Mouse (Mus musculus): Measurements from ENCODE around the gene 2210011C24Rik. TPM values are rescaled to one million over a fixed set of nuclear protein-coding genes. Genes with fewer than 3 reads are reported as not detected.

2210011C24Rik gene
- polyA plus RNA-seq, 1 experiment from 2014 or later: 1.9 TPM

- peaks cover 7% of the 10 kb centered on the region; the same call in 1 of the 2 replicates for H3K4me1 ChIP-seq (ENCODE audit: control insufficient read depth, insufficient read depth, low read length)
- no peak overlapping the region for H3K4me3 ChIP-seq (ENCODE audit: low read depth, low read length)
- H3K27ac ChIP-seq (ENCODE audit: low read depth, low read length): no peak overlapping the region
- no peaks in the 10 kb centered on the region for H3K9me3 ChIP-seq (ENCODE audit: control insufficient read depth, low read length)
- no peak overlapping the region for H3K4me2 ChIP-seq (ENCODE audit: low read depth, low read length)
- no peak for ATAC-seq (ENCODE audit: low read depth)
- H3K9ac ChIP-seq (replicated peaks; ENCODE audit: low read depth, low read length): no peak overlapping the region
- H3K27me3 ChIP-seq (ENCODE audit: control insufficient read depth, insufficient read depth, low read length): peaks cover 3% of the 10 kb centered on the region; the same call in 1 of the 2 replicates
- WGBS: 12% methylated on average over 10 of the region's 10 CpGs
- no peaks in the 10 kb centered on the region for H3K36me3 ChIP-seq (ENCODE audit: control insufficient read depth, insufficient read depth, low read length)
Measured at GRCm38 (mm10) chr8:84024171-84024570, 12.2 kb upstream of the 2210011C24Rik start.

GRCm38 (mm10) chr8:84023631-84024030, 11.7 kb upstream of the 2210011C24Rik start:
- 73% methylated on average over 1 of the region's 1 CpGs for WGBS

GRCm38 (mm10) chr8:84023085-84023484, 11.1 kb upstream of the 2210011C24Rik start:
- no peak for ATAC-seq (ENCODE audit: low read depth)
- 37% methylated on average over 5 of the region's 5 CpGs for WGBS
- no peak overlapping the region for H3K4me2 ChIP-seq (ENCODE audit: low read depth, low read length)

More at GRCm38 (mm10) chr8:84023631-84024030, 11.7 kb upstream of the 2210011C24Rik start:
- Histone ChIP-seq H3K4me3 (ENCODE audit: low read depth, low read length) (no peak overlapping the region), H3K27ac (ENCODE audit: low read depth, low read length) (no peak overlapping the region), H3K4me2 (ENCODE audit: low read depth, low read length) (no peak overlapping the region), H3K4me1 (ENCODE audit: control insufficient read depth, insufficient read depth, low read length) (peaks cover 7% of the 10 kb centered on the region; the same call in 1 of the 2 replicates), H3K9ac (replicated peaks; ENCODE audit: low read depth, low read length) (no peak overlapping the region), H3K27me3 (ENCODE audit: control insufficient read depth, insufficient read depth, low read length) (peaks cover 3% of the 10 kb centered on the region; the same call in 1 of the 2 replicates), H3K36me3 (ENCODE audit: control insufficient read depth, insufficient read depth, low read length) (no peaks in the 10 kb centered on the region), H3K9me3 (ENCODE audit: control insufficient read depth, low read length) (no peaks in the 10 kb centered on the region)
- ATAC-seq (ENCODE audit: low read depth): no peak

DNA sequence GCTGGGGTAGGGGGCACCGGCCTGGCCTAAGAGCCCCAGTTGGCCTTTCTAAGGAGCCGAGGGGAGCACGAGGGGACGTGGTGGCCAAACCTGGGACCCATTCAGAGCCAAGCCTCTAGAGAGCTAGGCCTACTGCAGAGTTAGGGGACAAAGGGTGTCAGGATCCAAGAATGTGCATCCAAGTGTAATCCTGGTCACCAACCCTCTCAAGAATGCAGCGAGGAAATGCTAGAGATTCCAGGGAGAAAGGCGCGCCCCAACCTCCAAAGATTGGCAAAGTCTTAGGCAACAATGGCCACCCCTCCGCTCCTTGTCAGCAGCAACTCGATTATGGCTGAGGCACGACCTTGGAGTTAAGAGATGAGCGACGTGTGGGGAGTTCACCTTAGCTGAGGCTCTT, 9.6 kb upstream of the 2210011C24Rik start:
- H3K4me3 ChIP-seq (ENCODE audit: low read depth, low read length): no peak overlapping the region
- ATAC-seq (ENCODE audit: low read depth): no peak
- H3K27ac ChIP-seq (ENCODE audit: low read depth, low read length): no peak overlapping the region
- no peak overlapping the region for H3K4me2 ChIP-seq (ENCODE audit: low read depth, low read length)
- no peak overlapping the region for H3K9ac ChIP-seq (replicated peaks; ENCODE audit: low read depth, low read length)
- peaks cover 3% of the 10 kb centered on the region; the same call in 1 of the 2 replicates for H3K27me3 ChIP-seq (ENCODE audit: control insufficient read depth, insufficient read depth, low read length)
- peaks cover 7% of the 10 kb centered on the region; the same call in 1 of the 2 replicates for H3K4me1 ChIP-seq (ENCODE audit: control insufficient read depth, insufficient read depth, low read length)
- no peaks in the 10 kb centered on the region for H3K9me3 ChIP-seq (ENCODE audit: control insufficient read depth, low read length)
- H3K36me3 ChIP-seq (ENCODE audit: control insufficient read depth, insufficient read depth, low read length): no peaks in the 10 kb centered on the region
- WGBS: 55% methylated on average over 12 of the region's 12 CpGs

More at GRCm38 (mm10) chr8:84023085-84023484, 11.1 kb upstream of the 2210011C24Rik start:
- H3K9ac ChIP-seq (replicated peaks; ENCODE audit: low read depth, low read length): no peak overlapping the region
- peaks cover 3% of the 10 kb centered on the region; the same call in 1 of the 2 replicates for H3K27me3 ChIP-seq (ENCODE audit: control insufficient read depth, insufficient read depth, low read length)
- H3K4me1 ChIP-seq (ENCODE audit: control insufficient read depth, insufficient read depth, low read length): peaks cover 7% of the 10 kb centered on the region; the same call in 1 of the 2 replicates
- no peak overlapping the region for H3K4me3 ChIP-seq (ENCODE audit: low read depth, low read length)
- H3K36me3 ChIP-seq (ENCODE audit: control insufficient read depth, insufficient read depth, low read length): no peaks in the 10 kb centered on the region
- no peak overlapping the region for H3K27ac ChIP-seq (ENCODE audit: low read depth, low read length)
- H3K9me3 ChIP-seq (ENCODE audit: control insufficient read depth, low read length): no peaks in the 10 kb centered on the region

GRCm38 (mm10) chr8:84021096-84021495, 9.1 kb upstream of the 2210011C24Rik start, which contains the start of gene Palm3:
TSS of gene Palm3 (plus strand) at chr8:84021471.
- no peak within 1 kb of the TSS for H3K4me2 ChIP-seq (ENCODE audit: low read depth, low read length)
- 6% methylated on average over 18 of the region's 18 CpGs for WGBS

GRCm38 (mm10) chr8:84019738-84020137, 7.8 kb upstream of the 2210011C24Rik start:
- no peaks in the 10 kb centered on the region for H3K36me3 ChIP-seq (ENCODE audit: control insufficient read depth, insufficient read depth, low read length)
- H3K4me3 ChIP-seq (ENCODE audit: low read depth, low read length): no peak overlapping the region
- H3K27ac ChIP-seq (ENCODE audit: low read depth, low read length): no peak overlapping the region
- ATAC-seq (ENCODE audit: low read depth): no peak
- no peaks in the 10 kb centered on the region for H3K27me3 ChIP-seq (ENCODE audit: control insufficient read depth, insufficient read depth, low read length)
- H3K4me1 ChIP-seq (ENCODE audit: control insufficient read depth, insufficient read depth, low read length): no peaks in the 10 kb centered on the region
- H3K4me2 ChIP-seq (ENCODE audit: low read depth, low read length): no peak overlapping the region
- H3K9ac ChIP-seq (replicated peaks; ENCODE audit: low read depth, low read length): no peak overlapping the region
- no peaks in the 10 kb centered on the region for H3K9me3 ChIP-seq (ENCODE audit: control insufficient read depth, low read length)
- WGBS: 88% methylated on average over 9 of the region's 9 CpGs

More at GRCm38 (mm10) chr8:84021096-84021495, 9.1 kb upstream of the 2210011C24Rik start, which contains the start of gene Palm3:
- H3K9me3 ChIP-seq (ENCODE audit: control insufficient read depth, low read length): no peaks in the 10 kb centered on the region
- no peak within 1 kb of the TSS for H3K27ac ChIP-seq (ENCODE audit: low read depth, low read length)
- no peak within 1 kb of the TSS for H3K4me3 ChIP-seq (ENCODE audit: low read depth, low read length)
- H3K4me1 ChIP-seq (ENCODE audit: control insufficient read depth, insufficient read depth, low read length): peaks cover 6% of the 10 kb centered on the region; the same call in 1 of the 2 replicates
- no peak for ATAC-seq (ENCODE audit: low read depth)
- H3K27me3 ChIP-seq (ENCODE audit: control insufficient read depth, insufficient read depth, low read length): peaks cover 3% of the 10 kb centered on the region; the same call in 1 of the 2 replicates
- H3K36me3 ChIP-seq (ENCODE audit: control insufficient read depth, insufficient read depth, low read length): no peaks in the 10 kb centered on the region
- no peak within 1 kb of the TSS for H3K9ac ChIP-seq (replicated peaks; ENCODE audit: low read depth, low read length)

- peaks cover 27% of the 10 kb centered on the region for H3K27me3 ChIP-seq (ENCODE audit: control insufficient read depth, insufficient read depth, low read length)
- no peak overlapping the region for H3K27ac ChIP-seq (ENCODE audit: low read depth, low read length)
- no peaks in the 10 kb centered on the region for H3K36me3 ChIP-seq (ENCODE audit: control insufficient read depth, insufficient read depth, low read length)
- no peak overlapping the region for H3K4me3 ChIP-seq (ENCODE audit: low read depth, low read length)
- 96% methylated on average over 5 of the region's 5 CpGs for WGBS
- H3K4me2 ChIP-seq (ENCODE audit: low read depth, low read length): no peak overlapping the region
- H3K9me3 ChIP-seq (ENCODE audit: control insufficient read depth, low read length): no peaks in the 10 kb centered on the region
- peaks cover 15% of the 10 kb centered on the region; the same call in 1 of the 2 replicates for H3K4me1 ChIP-seq (ENCODE audit: control insufficient read depth, insufficient read depth, low read length)
- H3K9ac ChIP-seq (replicated peaks; ENCODE audit: low read depth, low read length): no peak overlapping the region
- no peak for ATAC-seq (ENCODE audit: low read depth)
Measured at GRCm38 (mm10) chr8:84015833-84016232, 3.9 kb upstream of the 2210011C24Rik start.

GRCm38 (mm10) chr8:84012499-84013165, 661 bp upstream of the 2210011C24Rik start:
- H3K36me3 ChIP-seq (ENCODE audit: control insufficient read depth, insufficient read depth, low read length): no peaks in the 10 kb centered on the region
- H3K4me2 ChIP-seq (ENCODE audit: low read depth, low read length): peak overlapping the region; percentile 97
- H3K4me3 ChIP-seq (ENCODE audit: low read depth, low read length): peak overlapping the region; percentile 50; the same call in 1 of the 2 replicates
- peaks cover 17% of the 10 kb centered on the region; the same call in 1 of the 2 replicates for H3K4me1 ChIP-seq (ENCODE audit: control insufficient read depth, insufficient read depth, low read length)
- no peaks in the 10 kb centered on the region for H3K9me3 ChIP-seq (ENCODE audit: control insufficient read depth, low read length)
- ATAC-seq (ENCODE audit: low read depth): no peak
- 6% methylated on average over 35 of the region's 35 CpGs for WGBS
- H3K27me3 ChIP-seq (ENCODE audit: control insufficient read depth, insufficient read depth, low read length): peaks cover 36% of the 10 kb centered on the region
- no peak overlapping the region for H3K27ac ChIP-seq (ENCODE audit: low read depth, low read length)
- H3K9ac ChIP-seq (replicated peaks; ENCODE audit: low read depth, low read length): no peak overlapping the region
